Mouse (Mus musculus) kidney, adult 9 months (tissue): ENCODE measurements at regions not wholly inside any gene's neighbourhood (a gene's known extent, or its start where the extent isn't known, plus 50 kb on each side); places are given as distances from the start of the nearest gene placed in this dataset.
"Not testable (repeated sequence)": the region's sequence is repeated elsewhere in the genome, so short reads cannot be mapped to it uniquely, and the experiment has no call there.

Experiments
- DNase-seq: peaks from one replicate; pipeline ENCODE4 v3.0.0; 2022

GRCm38 (mm10) chr12:64137997-64138396 is 336.5 kb downstream of the Fscb start:
- DNase-seq: no peak

- DNase-seq: no peak
These were observed 358.1 kb downstream of the Fscb start for GRCm38 (mm10) chr12:64116438-64116837.

GRCm38 (mm10) chr12:64114476-64114875 is 360.0 kb downstream of the Fscb start:
- DNase-seq: no peak

GRCm38 (mm10) chr12:64104214-64104613 is 370.3 kb downstream of the Fscb start:
- DNase-seq: peak; percentile 19

GRCm38 (mm10) chr12:64076789-64077188 is 397.7 kb downstream of the Fscb start:
- no peak for DNase-seq

- no peak for DNase-seq
These were observed 429.0 kb downstream of the Fscb start for GRCm38 (mm10) chr12:64045528-64045927.

GRCm38 (mm10) chr12:64008631-64009030 is 465.9 kb downstream of the Fscb start:
- not testable (repeated sequence) for DNase-seq
